Mouse (Mus musculus) liver, embryonic 13.5 days (tissue): ENCODE data around the gene Prlh. TPM values are rescaled to one million over a fixed set of nuclear protein-coding genes. Genes with fewer than 3 reads are reported as not detected.

Experiments used
- ATAC-seq: fragments of 200-750 bp; cut with Nextera tagmentation; 2 replicates; pipeline ENCODE4 v1.8.0; 2017; ENCODE audit warnings: low read depth, mild to moderate bottlenecking, moderate number of reproducible peaks, moderate library complexity
- DNase-seq: peaks from one replicate; pipeline ENCODE4 v3.0.0; 2022
- H3K27ac ChIP-seq: fragments of 300-500 bp; sonication (generic); 2 replicates; pipeline ENCODE4 v1.5.1; 2015; ENCODE audit warnings: moderate library complexity, mild to moderate bottlenecking, inconsistent platforms
- H3K27me3 ChIP-seq: fragments of 300-500 bp; sonication (generic); 2 replicates; pipeline ENCODE4 v1.6.1; 2015; ENCODE audit warnings: mild to moderate bottlenecking, inconsistent platforms
- H3K36me3 ChIP-seq: fragments of 300-500 bp; sonication (generic); 2 replicates; pipeline ENCODE4 v1.6.1; 2015; ENCODE audit warnings: mild to moderate bottlenecking, inconsistent platforms
- H3K4me1 ChIP-seq: fragments of 300-500 bp; sonication (generic); replicated peaks from 2 replicates; pipeline ENCODE4 v1.6.1; 2015; ENCODE audit warnings: inconsistent platforms
- H3K4me2 ChIP-seq: fragments of 300-500 bp; sonication (generic); 2 replicates; pipeline ENCODE4 v1.6.1; 2015; ENCODE audit warnings: inconsistent platforms, mild to moderate bottlenecking, moderate library complexity
- H3K4me3 ChIP-seq: fragments of 300-500 bp; sonication (generic); replicated peaks from 2 replicates; pipeline ENCODE4 v1.5.1; 2015; ENCODE audit warnings: mild to moderate bottlenecking, inconsistent platforms
- H3K9ac ChIP-seq: fragments of 300-500 bp; sonication (generic); 2 replicates; pipeline ENCODE4 v1.6.1; 2015; ENCODE audit warnings: mild to moderate bottlenecking, inconsistent platforms
- H3K9me3 ChIP-seq: fragments of 300-500 bp; sonication (generic); replicated peaks from 2 replicates; pipeline ENCODE4 v1.6.1; 2016; ENCODE audit warnings: inconsistent platforms
- WGBS: fragments of 180-500 bp; shearing (Covaris S2); methylation state at CpG from one replicate; pipeline ENCODE4 v1.1.7; 2015; ENCODE audit not compliant: insufficient replicate concordance; 5-methylcytosine and 5-hydroxymethylcytosine counted together
- polyA plus RNA-seq: library from polyadenylated mRNA; unstranded; fragments of >200 nt; fragmentation: Nextera tagmentation; extraction: Ambion mirVana; gene quantifications from 2 replicates; pipeline ENCODE4 v1.2.1, GENCODE M21; 2015

Gene Prlh
- polyA plus RNA-seq, result 0.50 TPM in 1 of 2 replicates, not detected in the other

GRCm38 (mm10) chr1:90952808-90953207, at the start of gene Prlh:
TSS of gene Prlh (plus strand) at chr1:90953108.
- 65% methylated on average over 8 of the region's 8 CpGs for WGBS
- no peak within 1 kb of the TSS for H3K4me3 ChIP-seq
- H3K9me3 ChIP-seq, result no peaks in the 10 kb centered on the region
- no peak within 1 kb of the TSS for H3K9ac ChIP-seq
- no peak within 1 kb of the TSS for H3K4me2 ChIP-seq
- H3K27ac ChIP-seq, result peak within 1 kb of the TSS; percentile 30; the same call in 1 of the 2 replicates
- H3K36me3 ChIP-seq, result no peaks in the 10 kb centered on the region
- ATAC-seq, result no peak
- H3K4me1 ChIP-seq, result peaks cover 14% of the 10 kb centered on the region
- no peak for DNase-seq
- no peaks in the 10 kb centered on the region for H3K27me3 ChIP-seq

DNA sequence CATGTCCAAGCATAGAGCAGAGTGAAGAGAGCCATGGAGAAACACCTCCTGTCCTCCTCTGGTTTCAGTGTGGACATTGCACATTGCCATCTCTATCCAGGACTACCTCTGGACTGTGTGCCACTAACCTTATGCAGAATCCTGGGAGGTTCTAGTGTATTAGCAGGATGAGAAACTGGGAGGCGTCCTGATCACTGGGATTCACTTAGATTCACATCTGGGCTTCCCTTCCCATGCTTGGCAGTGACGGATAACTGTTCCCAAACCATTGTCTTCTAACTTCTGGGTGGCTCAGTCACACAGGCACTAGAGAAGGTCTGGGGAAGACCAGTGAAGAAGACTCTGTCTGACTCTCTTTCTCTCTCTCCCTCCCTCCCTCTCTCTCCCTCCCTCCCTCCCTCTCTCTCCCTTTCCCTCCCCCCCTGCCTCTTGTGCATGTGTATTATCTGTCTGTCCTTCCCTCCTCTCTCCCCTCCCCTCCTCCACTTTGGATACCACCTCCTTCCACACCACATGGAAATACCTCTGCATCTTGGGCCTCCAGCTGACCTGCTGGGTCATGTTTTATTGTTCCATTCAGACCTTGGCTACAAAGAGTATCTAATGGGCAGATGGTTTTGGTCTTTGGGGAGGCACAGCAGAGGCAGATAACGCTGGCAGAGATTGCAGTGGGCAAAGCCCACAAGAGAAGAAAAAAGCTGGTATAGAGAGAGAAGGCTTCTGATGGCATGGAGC, 49.5 kb upstream of the Prlh start:
- H3K9ac ChIP-seq, result no peak overlapping the region
- 37% methylated on average over 3 of the region's 3 CpGs for WGBS
- H3K36me3 ChIP-seq, result no peaks in the 10 kb centered on the region
- H3K4me1 ChIP-seq, result no peaks in the 10 kb centered on the region
- no peak overlapping the region for H3K4me2 ChIP-seq
- H3K27me3 ChIP-seq, result no peaks in the 10 kb centered on the region
- H3K4me3 ChIP-seq, result no peak overlapping the region
- H3K9me3 ChIP-seq, result no peaks in the 10 kb centered on the region
- no peak overlapping the region for H3K27ac ChIP-seq
- no peak for ATAC-seq
- no peak for DNase-seq

GRCm38 (mm10) chr1:90903971-90904458, 48.9 kb upstream of the Prlh start:
- Histone ChIP-seq H3K27me3 (no peaks in the 10 kb centered on the region), H3K4me3 (no peak overlapping the region), H3K9me3 (no peaks in the 10 kb centered on the region), H3K4me2 (no peak overlapping the region), H3K27ac (no peak overlapping the region), H3K36me3 (no peaks in the 10 kb centered on the region), H3K9ac (no peak overlapping the region), H3K4me1 (no peaks in the 10 kb centered on the region)
- WGBS, result 65% methylated on average over 8 of the region's 8 CpGs
- no peak for DNase-seq
- no peak for ATAC-seq

- DNase-seq, result no peak
- WGBS, result 60% methylated on average over 7 of the region's 7 CpGs
- no peak overlapping the region for H3K27ac ChIP-seq
Observed at GRCm38 (mm10) chr1:90904729-90905404, 48.0 kb upstream of the Prlh start.

DNA sequence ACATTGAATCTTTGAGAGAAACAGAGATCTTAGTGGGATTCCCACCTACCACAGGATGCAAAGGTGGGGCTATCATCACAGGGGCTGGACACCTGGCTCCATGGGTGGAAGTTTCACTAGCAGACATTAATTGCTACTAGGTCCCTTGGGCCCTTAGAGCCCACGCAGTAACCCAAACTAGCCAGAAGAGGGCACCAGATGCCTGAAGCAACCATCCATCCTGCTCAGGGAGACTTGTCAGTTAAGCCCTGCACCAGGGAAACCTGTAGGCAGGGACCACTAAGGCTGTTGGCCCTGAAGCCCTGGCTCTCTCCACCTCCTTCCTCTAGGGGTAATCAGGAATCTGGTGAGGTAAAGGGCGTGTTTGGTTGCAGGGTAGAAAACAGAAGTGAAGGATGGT, 46.6 kb upstream of the Prlh start:
- Histone ChIP-seq H3K4me2 (no peak overlapping the region), H3K4me3 (no peak overlapping the region), H3K36me3 (no peaks in the 10 kb centered on the region), H3K9me3 (no peaks in the 10 kb centered on the region), H3K27me3 (no peaks in the 10 kb centered on the region), H3K27ac (no peak overlapping the region), H3K9ac (no peak overlapping the region), H3K4me1 (0 out of 2 replicates have a peak, but pooled peaks cover 5% of the 10 kb centered on the region)
- ATAC-seq (no peak), DNase-seq (no peak)
- 8% methylated on average over 2 of the region's 2 CpGs for WGBS

More at GRCm38 (mm10) chr1:90904729-90905404, 48.0 kb upstream of the Prlh start:
- H3K9ac ChIP-seq, result no peak overlapping the region
- H3K27me3 ChIP-seq, result no peaks in the 10 kb centered on the region
- no peaks in the 10 kb centered on the region for H3K9me3 ChIP-seq
- H3K4me1 ChIP-seq, result 0 out of 2 replicates have a peak, but pooled peaks cover 5% of the 10 kb centered on the region
- H3K4me2 ChIP-seq, result no peak overlapping the region
- ATAC-seq, result no peak
- H3K36me3 ChIP-seq, result no peaks in the 10 kb centered on the region
- no peak overlapping the region for H3K4me3 ChIP-seq

DNA sequence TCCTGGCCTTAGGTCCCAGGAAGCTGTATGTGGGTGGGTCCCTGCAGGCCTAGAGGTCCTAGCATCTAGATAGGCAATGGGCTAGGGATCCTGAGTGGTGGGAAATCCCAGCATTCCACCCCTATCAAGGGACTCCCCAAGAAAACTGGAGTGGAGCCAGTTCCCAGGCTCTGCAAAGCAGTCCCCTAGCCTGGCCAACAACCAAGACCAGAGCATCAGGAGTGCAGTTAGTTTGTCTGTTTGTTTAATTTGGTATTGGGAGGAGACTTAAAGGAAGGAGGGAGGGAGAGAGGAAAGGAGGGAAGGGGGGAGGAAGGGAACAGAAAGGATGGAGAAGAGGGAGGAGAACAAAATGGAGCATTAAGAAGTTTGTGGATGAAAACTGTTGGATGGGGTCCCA, 43.7 kb upstream of the Prlh start:
- ATAC-seq, result no peak
- DNase-seq, result no peak
- H3K36me3 ChIP-seq, result no peaks in the 10 kb centered on the region
- 0 out of 2 replicates have a peak, but pooled peaks cover 5% of the 10 kb centered on the region for H3K4me1 ChIP-seq
- H3K9ac ChIP-seq, result no peak overlapping the region
- H3K4me3 ChIP-seq, result no peak overlapping the region
- no peaks in the 10 kb centered on the region for H3K27me3 ChIP-seq
- H3K9me3 ChIP-seq, result no peaks in the 10 kb centered on the region
- H3K27ac ChIP-seq, result no peak overlapping the region
- H3K4me2 ChIP-seq, result no peak overlapping the region

DNA sequence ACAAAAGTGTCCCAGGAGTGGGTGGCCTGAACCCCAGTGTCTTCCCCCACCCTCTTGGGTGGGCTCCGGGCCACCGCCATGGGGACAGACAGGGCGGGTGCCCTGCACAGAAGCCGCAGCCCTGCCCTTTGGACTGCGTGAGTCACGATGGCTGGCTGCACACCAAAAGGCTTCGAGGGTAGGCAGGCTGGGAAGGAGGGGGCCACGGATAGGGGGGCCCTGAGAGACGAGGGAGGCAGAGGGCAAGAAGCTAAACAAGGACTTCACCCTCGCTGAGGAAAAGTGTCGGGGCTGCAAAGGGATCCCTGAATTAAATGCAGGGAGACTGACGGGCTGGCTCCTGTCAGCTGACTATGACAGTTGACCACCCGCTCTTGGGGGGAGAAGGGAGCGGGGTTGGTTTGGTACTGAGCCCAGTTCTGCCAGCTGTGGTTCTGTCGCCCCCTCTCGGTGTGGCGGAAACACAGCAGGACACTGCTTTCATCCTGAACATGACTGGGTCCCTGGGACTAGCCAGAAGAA, 43.2 kb upstream of the Prlh start:
- 0 out of 2 replicates have a peak, but pooled peaks cover 1% of the 10 kb centered on the region for H3K27me3 ChIP-seq
- H3K9ac ChIP-seq, result no peak overlapping the region
- H3K4me3 ChIP-seq, result no peak overlapping the region
- no peak overlapping the region for H3K4me2 ChIP-seq
- no peaks in the 10 kb centered on the region for H3K36me3 ChIP-seq
- DNase-seq, result no peak
- 38% methylated on average over 17 of the region's 17 CpGs for WGBS
- H3K9me3 ChIP-seq, result no peaks in the 10 kb centered on the region
- no peak for ATAC-seq
- H3K27ac ChIP-seq, result no peak overlapping the region
- H3K4me1 ChIP-seq, result 0 out of 2 replicates have a peak, but pooled peaks cover 6% of the 10 kb centered on the region

DNA sequence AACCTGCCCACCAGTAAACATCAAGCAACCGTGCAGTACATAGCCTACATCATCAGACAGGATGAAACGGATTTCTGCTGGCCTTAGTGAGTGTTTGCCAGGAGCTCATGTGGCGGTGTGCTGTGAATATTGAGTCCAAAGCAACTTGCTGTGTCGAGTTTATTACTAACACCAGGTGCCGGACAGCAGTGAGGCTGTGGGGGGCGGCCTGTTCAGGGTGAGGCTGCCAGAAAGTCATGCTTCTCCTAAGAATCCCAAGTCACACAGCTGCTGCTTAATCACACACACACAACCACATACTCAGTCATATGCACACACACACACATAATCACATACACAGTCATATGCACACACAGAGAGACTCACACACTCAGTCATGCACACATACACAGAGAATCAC, 39.7 kb upstream of the Prlh start:
- DNase-seq, result no peak
- no peak for ATAC-seq
- Histone ChIP-seq H3K36me3 (no peaks in the 10 kb centered on the region), H3K27me3 (peaks cover 16% of the 10 kb centered on the region), H3K4me2 (no peak overlapping the region), H3K4me1 (peaks cover 10% of the 10 kb centered on the region; the same call in 1 of the 2 replicates), H3K27ac (no peak overlapping the region), H3K4me3 (no peak overlapping the region), H3K9me3 (no peaks in the 10 kb centered on the region), H3K9ac (no peak overlapping the region)
- 59% methylated on average over 6 of the region's 6 CpGs for WGBS

DNA sequence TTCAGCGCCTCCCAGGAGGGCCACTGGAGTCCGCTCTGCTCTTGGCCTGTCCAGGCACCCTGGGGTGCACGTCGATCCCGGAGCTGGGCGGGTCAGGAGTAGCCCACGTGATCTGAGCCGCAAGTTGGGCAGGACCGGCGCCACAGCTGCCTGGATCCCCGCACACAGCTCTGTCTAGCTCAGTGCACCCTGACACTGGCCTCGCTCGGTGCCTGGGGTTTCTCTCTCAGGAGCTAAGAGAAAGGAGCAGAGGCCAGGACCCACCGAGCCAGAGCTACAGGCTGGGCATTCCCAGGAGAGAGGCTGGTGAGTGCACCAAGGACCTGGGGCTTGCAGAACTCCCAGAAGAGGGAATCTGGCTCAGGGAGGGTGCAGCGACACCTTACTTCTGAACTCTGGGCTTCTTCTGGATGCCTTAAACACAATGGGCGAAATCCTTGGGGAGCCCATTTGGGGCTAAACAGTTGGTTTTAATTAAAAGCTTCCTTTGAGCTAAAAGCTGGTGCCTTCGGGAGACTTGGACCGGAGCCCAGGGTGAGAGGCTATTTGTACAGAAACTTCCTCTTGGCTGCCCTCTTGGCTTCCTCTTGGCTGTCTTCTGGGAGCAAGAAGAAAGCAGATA, 37.8 kb upstream of the Prlh start, which contains the start of gene Mlph:
Gene Mlph, plus strand, starts transcription at position 138 of the 622 bp plus-strand sequence.
- no peaks in the 10 kb centered on the region for H3K9me3 ChIP-seq
- no peaks in the 10 kb centered on the region for H3K36me3 ChIP-seq
- H3K27me3 ChIP-seq, result peaks cover 16% of the 10 kb centered on the region
- peak within 1 kb of the TSS; percentile 14 for H3K4me3 ChIP-seq
- peak within 1 kb of the TSS; percentile 32; the same call in 1 of the 2 replicates for H3K4me2 ChIP-seq
- WGBS, result 15% methylated on average over 18 of the region's 18 CpGs
- no peak within 1 kb of the TSS for H3K27ac ChIP-seq
- ATAC-seq (0 out of 2 replicates have a peak, but pooled peaks have one; percentile 26), DNase-seq (no peak)
- no peak within 1 kb of the TSS for H3K9ac ChIP-seq
- H3K4me1 ChIP-seq, result peaks cover 5% of the 10 kb centered on the region; the same call in 1 of the 2 replicates

DNA sequence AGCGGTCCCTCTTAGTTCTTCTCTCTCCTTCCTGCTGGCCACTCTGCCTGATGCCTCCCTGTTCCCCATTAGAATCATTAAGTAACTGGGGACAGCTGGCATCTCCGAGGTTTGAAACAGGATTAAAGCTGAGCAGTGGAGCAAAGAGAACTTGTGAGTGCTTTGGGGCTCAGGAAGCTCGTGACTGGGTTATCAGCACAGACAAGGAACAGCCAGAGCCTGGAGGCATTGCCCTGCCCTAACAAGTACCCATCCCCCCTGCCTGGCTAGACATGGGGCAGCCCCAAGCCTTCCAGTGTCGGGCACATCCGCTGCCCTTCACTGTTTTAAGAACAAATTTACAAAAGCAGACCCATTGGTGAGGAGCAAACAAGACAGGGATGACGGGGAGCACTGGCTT, 35.4 kb upstream of the Prlh start:
- peaks cover 16% of the 10 kb centered on the region for H3K27me3 ChIP-seq
- no peak for ATAC-seq
- no peak overlapping the region for H3K4me2 ChIP-seq
- DNase-seq, result no peak
- H3K27ac ChIP-seq, result no peak overlapping the region
- WGBS, result 28% methylated on average over 6 of the region's 6 CpGs
- H3K36me3 ChIP-seq, result no peaks in the 10 kb centered on the region
- no peaks in the 10 kb centered on the region for H3K9me3 ChIP-seq
- no peak overlapping the region for H3K4me3 ChIP-seq
- H3K9ac ChIP-seq, result no peak overlapping the region
- H3K4me1 ChIP-seq, result peaks cover 5% of the 10 kb centered on the region; the same call in 1 of the 2 replicates

DNA sequence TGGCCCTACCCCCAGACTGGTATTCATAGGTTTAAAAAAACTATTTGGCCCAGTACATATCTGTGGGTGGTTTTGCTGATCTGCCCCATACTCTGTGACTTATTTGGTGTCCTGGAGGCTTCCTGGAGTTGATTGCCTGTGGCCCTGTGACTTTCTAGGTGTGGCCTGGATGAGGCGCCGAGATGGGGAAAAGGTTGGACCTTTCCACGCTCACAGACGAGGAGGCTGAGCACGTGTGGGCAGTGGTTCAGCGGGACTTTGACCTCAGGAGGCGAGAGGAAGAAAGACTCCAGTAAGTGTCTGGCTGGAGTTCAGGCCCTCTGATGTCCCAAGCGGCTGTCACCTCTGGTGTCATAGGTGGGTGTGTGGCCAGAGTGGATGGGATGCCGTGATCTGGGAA, 31.2 kb upstream of the Prlh start:
- no peak for DNase-seq
- no peaks in the 10 kb centered on the region for H3K4me1 ChIP-seq
- no peak overlapping the region for H3K4me2 ChIP-seq
- no peak for ATAC-seq
- H3K36me3 ChIP-seq, result no peaks in the 10 kb centered on the region
- H3K27me3 ChIP-seq, result 0 out of 2 replicates have a peak, but pooled peaks cover 1% of the 10 kb centered on the region
- H3K4me3 ChIP-seq, result no peak overlapping the region
- no peak overlapping the region for H3K9ac ChIP-seq
- no peaks in the 10 kb centered on the region for H3K9me3 ChIP-seq
- no peak overlapping the region for H3K27ac ChIP-seq
- 76% methylated on average over 9 of the region's 9 CpGs for WGBS
